Mouse (Mus musculus) thymus, adult 2 months (tissue): ENCODE data around the gene Tut4.

Experiments
- CTCF ChIP-seq: fragments of 200-500 bp; IDR thresholded peaks from 2 replicates; pipeline ENCODE4 v1.5.1; 2012; ENCODE audit warnings: mild to moderate bottlenecking, control low read depth, low read length, moderate library complexity, borderline replicate concordance; ENCODE audit not compliant: control insufficient read depth, poor library complexity, insufficient read depth; ENCODE audit errors: extremely low read depth
- POLR2A ChIP-seq: fragments of 200-500 bp; IDR thresholded peaks from 2 replicates; pipeline ENCODE4 v1.6.1; 2012; ENCODE audit warnings: mild to moderate bottlenecking, low read length, control low read depth, moderate library complexity; ENCODE audit not compliant: control insufficient read depth, poor library complexity, insufficient read depth; ENCODE audit errors: extremely low read depth

GRCm38 (mm10) chr4:108448091-108448490 lies 11.1 kb upstream of the Tut4 start:
- TF ChIP-seq CTCF, result no peak
- TF ChIP-seq POLR2A, result no peak
